Mouse (Mus musculus): Measurements from ENCODE around the gene Gpr162.

DNA sequence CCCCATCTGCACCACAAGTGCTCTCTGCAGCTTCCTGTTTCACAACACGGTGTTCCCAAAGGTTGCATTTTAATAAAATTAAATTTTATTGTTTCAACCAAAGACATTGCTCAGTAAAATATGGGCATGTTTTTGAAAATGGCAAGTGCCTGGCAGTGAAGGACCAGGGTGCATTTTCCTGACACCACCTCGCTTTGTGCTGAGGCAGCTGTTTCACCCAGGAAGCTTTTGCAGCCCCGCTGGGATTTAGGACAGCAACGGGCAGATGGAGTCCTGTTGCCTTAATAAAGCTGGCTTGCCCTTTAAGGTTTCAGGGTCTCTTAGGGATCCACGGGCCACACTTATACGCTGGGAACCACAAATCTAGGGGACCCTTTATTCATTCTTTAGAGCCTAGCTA is 27.2 kb upstream of the Gpr162 start:
- TF ChIP-seq CTCF (IDR thresholded peaks at IDR 0.05; ENCODE audit: extremely low read depth, insufficient read depth, low read length) = no peak
- TF ChIP-seq POLR2A (IDR thresholded peaks at IDR 0.05; ENCODE audit: extremely low read depth, insufficient read depth, low read length) = no peak

All from cortical plate, adult 2 months (tissue).